Mouse (Mus musculus) ovary, postnatal 36 days (tissue): ENCODE measurements around the gene Olfr474.
"Not testable (repeated sequence)": the region's sequence is repeated elsewhere in the genome, so short reads cannot be mapped to it uniquely, and the experiment has no call there.

Source experiments
- DNase-seq: peaks from one replicate; pipeline ENCODE4 v3.0.0; 2022; ENCODE audit warnings: low spot score, mixed read lengths

The Olfr474 gene

GRCm38 (mm10) chr7:107954343-107954742 lies at the start of gene Olfr474:
Gene Olfr474 (plus strand): TSS chr7:107954643.
- no peak for DNase-seq

GRCm38 (mm10) chr7:107930146-107930545 lies 24.3 kb upstream of the Olfr474 start, which contains the start of gene Olfr473:
Gene Olfr473 (plus strand): TSS chr7:107930446.
- no peak for DNase-seq

GRCm38 (mm10) chr7:107952539-107952938 lies 1.9 kb upstream of the Olfr474 start:
- not testable (repeated sequence) for DNase-seq

DNA sequence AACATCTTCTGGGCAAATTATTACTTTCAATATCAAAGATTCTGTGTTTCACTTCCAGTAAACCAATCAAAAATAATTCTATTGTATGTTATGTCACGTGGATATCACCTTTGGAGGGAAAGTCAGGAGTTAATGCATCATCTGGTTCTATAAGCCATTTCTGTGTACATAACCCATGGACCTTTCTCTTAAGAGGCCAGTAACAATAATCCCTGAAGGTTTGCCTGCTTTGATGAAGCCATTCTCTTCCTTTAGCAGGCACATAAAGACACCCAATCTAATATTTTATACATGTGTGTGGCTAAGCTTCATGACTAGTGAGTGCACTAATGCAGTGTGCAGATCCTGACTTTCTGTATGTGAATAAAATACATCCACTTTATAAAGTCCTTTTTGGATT lies 10.1 kb downstream of the Olfr474 start, which contains the start of gene Olfr476:
Gene Olfr476, plus strand, starts transcription at position 301 of the 400 bp plus-strand sequence.
- DNase-seq: no peak

DNA sequence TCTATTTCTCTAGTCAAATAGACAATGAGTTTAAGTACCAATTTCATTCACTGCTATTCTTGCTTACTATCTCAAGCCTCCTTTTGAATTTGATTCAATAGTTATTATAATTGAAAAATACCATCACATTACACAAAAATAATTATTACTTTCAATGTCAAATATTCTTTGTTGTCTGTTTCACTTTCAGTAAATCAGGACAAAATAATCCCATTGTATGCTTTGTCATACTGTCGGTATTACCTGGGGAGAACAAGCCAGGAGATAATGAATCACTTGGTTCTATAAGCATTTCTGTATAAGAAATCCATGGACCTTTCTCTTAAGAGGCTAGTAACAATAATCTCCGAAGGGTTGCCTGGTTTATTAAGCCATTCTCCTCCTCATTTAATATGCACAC lies 31.9 kb downstream of the Olfr474 start, which contains the start of gene Olfr477:
Gene Olfr477, plus strand, starts transcription at position 301 of the 400 bp plus-strand sequence.
- DNase-seq: no peak
